Mouse (Mus musculus): ENCODE data around the gene Dmac2. TPM values are rescaled to one million over a fixed set of nuclear protein-coding genes. Genes with fewer than 3 reads are reported as not detected.
A peak's percentile ranks its signal among the peaks of the same experiment; 100 is the strongest.
"Not testable (repeated sequence)": the region's sequence is repeated elsewhere in the genome, so short reads cannot be mapped to it uniquely, and the experiment has no call there.

The Dmac2 gene
- polyA plus RNA-seq (2015; fragmentation: Nextera tagmentation; extraction: Ambion mirVana): 33.0 and 38.0 TPM in 2 replicates

DNA sequence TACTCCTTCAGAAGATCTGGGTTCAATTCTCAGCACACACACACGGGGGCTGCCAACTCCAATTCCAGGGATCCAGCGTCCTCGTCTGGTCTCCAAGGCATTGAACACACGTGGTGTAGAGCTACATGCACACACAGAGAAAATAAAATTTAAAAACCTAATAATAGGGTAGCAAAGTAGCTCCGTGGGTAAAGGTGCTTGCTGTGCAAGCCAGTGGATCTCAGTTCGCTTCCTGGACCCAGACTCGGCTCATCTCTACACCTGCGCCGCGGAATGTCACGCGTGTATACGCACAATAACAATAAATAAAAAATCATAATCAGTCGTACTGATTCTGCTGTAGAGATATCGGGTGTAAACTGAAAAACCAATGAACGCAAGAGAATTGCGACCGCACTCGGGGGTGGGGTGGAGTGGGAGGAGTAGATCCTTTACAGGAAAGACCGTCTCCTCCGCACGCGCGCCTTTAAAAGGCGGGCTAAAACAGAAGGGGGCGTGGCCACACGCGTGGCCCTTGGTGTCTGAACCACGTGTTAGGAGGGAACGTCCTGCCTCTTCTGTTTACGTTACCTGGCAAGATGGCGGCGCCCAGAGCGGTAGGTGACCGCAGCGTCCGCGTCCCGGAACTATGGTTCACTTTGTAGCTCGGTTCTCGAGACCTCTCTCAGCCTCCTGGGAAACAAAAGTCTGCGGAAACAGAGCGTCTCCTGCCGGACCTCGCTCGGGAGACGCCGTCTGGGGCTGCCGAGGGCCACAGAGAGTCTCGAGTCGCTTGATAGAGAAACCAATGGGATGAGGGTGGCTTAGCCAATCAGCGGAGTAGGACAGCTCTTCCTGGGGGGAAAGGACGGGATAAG, at the start of gene Dmac2:
Dmac2 (plus strand) TSS at position 550 of the 857 bp plus-strand sequence.
- under 1% methylated on average over 53 of the region's 53 CpGs for WGBS
- peak; percentile 95 for ATAC-seq (ENCODE audit: insufficient read depth, low FRiP score, low read depth)
- no peaks in the 10 kb centered on the region for H3K27me3 ChIP-seq (replicated peaks)
- H3K4me3 ChIP-seq (replicated peaks): peak within 1 kb of the TSS; percentile 59
- H3K4me1 ChIP-seq: peaks cover 9% of the 10 kb centered on the region
- no peaks in the 10 kb centered on the region for H3K9me3 ChIP-seq
- 0 out of 2 replicates have a peak within 1 kb of the TSS, but pooled peaks have one; percentile 9 for H3K27ac ChIP-seq
- H3K9ac ChIP-seq: peak within 1 kb of the TSS; percentile 45; the same call in 1 of the 2 replicates
- H3K4me2 ChIP-seq: peak within 1 kb of the TSS; percentile 75
- peaks cover 10% of the 10 kb centered on the region; the same call in 1 of the 2 replicates for H3K36me3 ChIP-seq

DNA sequence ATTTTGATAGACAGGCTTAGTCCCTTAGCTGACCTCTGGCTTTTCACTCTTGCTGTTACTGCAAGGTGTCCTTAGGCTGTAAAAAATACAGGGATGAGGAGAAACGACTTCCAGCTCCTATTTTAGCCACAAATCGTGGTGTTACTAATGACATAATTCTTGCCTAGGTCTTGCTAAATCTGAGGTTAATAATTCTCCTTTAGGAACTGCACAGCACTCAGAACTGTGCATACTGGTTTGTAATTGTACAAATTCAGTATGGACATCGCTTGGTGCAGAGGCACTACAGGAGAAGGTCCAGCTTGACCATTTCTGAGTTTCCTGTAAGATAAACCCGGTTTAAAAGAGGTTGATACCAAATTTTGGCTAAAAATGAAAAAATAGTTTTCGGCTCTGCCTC, 45.4 kb upstream of the Dmac2 start:
- H3K4me3 ChIP-seq (replicated peaks); ATAC-seq (ENCODE audit: insufficient read depth, low FRiP score, low read depth); H3K4me2 ChIP-seq; H3K27ac ChIP-seq; H3K9ac ChIP-seq; H3K27me3 ChIP-seq (replicated peaks); H3K4me1 ChIP-seq; H3K36me3 ChIP-seq; H3K9me3 ChIP-seq: not testable (repeated sequence)
- 67% methylated on average over 5 of the region's 5 CpGs for WGBS

DNA sequence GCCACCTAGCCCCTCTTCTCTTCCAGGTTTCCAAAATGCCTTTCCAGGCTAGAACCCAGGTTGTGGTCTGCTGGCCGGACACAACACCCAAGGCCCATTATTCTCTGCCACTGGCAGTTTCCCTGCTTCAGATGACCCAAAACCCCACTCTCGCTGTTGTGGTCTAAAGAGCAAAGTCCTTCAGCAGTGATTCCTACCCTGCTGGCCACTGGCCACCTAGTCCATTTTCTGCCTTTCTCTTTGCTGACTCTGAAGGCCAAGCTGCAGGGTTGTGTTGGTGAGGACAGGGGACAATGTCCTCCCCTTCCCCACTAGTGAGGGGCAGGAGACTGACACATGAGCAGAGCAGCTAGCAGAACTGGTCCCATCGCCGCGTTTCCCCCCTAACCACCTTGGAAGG, 44.1 kb upstream of the Dmac2 start:
- Histone ChIP-seq H3K9ac (no peak overlapping the region), H3K27ac (peak overlapping the region; percentile 77), H3K27me3 (replicated peaks) (no peaks in the 10 kb centered on the region), H3K4me2 (no peak overlapping the region), H3K9me3 (no peaks in the 10 kb centered on the region), H3K36me3 (no peaks in the 10 kb centered on the region), H3K4me1 (0 out of 2 replicates have a peak, but pooled peaks cover 3% of the 10 kb centered on the region), H3K4me3 (replicated peaks) (no peak overlapping the region)
- ATAC-seq (ENCODE audit: insufficient read depth, low FRiP score, low read depth): no peak
- WGBS: 73% methylated on average over 5 of the region's 5 CpGs

DNA sequence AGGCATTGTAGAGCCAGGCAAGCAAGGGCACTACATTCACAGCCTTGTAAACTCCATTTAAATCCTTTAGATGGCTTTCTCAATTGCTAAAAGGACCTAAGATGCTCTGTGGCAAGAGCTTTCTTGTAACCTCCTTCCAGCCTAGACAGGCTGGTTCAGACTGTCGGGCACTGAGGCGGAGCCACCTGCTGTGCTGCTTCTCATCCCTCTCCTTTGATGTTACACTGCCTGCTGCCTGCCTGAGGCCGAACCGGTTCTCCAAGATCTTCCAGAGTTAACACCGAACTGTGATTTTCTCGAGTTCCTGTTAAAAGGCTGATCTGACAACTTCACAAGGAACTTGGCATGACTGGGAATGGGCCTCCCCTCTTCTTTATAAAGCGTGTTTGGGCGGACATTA, 43.3 kb upstream of the Dmac2 start:
- H3K4me1 ChIP-seq: 0 out of 2 replicates have a peak, but pooled peaks cover 3% of the 10 kb centered on the region
- no peaks in the 10 kb centered on the region for H3K27me3 ChIP-seq (replicated peaks)
- no peak overlapping the region for H3K4me2 ChIP-seq
- H3K36me3 ChIP-seq: no peaks in the 10 kb centered on the region
- no peaks in the 10 kb centered on the region for H3K9me3 ChIP-seq
- no peak overlapping the region for H3K4me3 ChIP-seq (replicated peaks)
- WGBS: 25% methylated on average over 8 of the region's 8 CpGs
- ATAC-seq (ENCODE audit: insufficient read depth, low FRiP score, low read depth): peak; percentile 85
- no peak overlapping the region for H3K9ac ChIP-seq
- peak overlapping the region; percentile 77 for H3K27ac ChIP-seq

DNA sequence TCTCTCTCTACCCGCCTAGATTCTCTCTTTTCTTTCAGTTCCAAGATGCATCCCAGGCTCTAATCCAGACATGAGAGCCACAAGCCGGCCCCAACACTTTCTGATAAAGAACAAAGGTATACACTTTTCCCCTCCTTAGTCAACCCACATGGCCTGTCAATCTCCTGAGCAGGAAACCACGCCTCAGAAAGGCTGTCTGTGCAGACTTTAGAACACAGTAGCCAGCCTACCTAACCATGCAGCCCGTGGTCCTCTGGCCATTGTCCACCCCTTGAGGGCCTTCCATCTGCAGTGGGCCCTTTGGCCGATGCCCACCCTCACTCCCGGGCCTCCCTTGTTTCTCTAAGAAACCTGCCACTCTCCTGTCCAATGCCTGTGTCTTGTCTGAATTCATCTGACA, 42.9 kb upstream of the Dmac2 start:
- WGBS: 35% methylated on average over 6 of the region's 6 CpGs
- not testable (repeated sequence) for H3K4me3 ChIP-seq (replicated peaks); H3K9ac ChIP-seq; H3K36me3 ChIP-seq; H3K4me2 ChIP-seq; H3K9me3 ChIP-seq; H3K4me1 ChIP-seq; H3K27me3 ChIP-seq (replicated peaks)
- H3K27ac ChIP-seq: peak overlapping the region; percentile 77
- ATAC-seq (ENCODE audit: insufficient read depth, low FRiP score, low read depth): peak; percentile 82

DNA sequence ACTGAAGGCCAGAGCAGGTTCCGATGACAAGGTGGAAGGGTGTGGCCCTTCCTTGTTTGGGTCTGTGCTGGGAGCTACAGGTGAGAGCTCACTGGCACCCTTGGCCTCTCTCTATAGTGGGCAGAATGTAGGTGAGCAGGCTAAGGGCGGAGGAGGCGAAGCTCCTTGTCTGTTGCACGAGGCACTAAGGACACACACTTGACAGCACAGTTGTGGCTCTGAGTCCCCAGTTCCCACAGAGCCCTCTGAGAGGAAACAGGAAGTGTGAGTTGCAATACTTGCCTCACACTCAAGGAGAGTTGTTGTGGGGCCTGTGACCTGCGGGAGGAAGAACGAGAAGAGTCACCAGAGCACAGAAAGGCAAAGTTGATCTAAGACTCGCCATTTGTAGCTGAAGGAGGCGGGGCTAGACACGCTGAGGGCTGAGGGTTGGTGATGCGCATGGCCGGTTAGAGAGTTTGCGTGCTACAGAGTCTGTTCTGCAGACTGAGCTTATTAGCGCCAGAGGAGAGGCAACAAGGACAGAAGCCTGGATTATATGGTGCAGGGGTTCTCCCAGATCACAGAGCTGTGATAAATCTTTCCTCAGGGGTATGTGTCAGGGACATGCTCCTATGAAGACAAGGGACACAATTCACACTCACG, 42.3 kb upstream of the Dmac2 start:
- H3K27ac ChIP-seq: peak overlapping the region; percentile 77
- H3K4me1 ChIP-seq: not testable (repeated sequence)

DNA sequence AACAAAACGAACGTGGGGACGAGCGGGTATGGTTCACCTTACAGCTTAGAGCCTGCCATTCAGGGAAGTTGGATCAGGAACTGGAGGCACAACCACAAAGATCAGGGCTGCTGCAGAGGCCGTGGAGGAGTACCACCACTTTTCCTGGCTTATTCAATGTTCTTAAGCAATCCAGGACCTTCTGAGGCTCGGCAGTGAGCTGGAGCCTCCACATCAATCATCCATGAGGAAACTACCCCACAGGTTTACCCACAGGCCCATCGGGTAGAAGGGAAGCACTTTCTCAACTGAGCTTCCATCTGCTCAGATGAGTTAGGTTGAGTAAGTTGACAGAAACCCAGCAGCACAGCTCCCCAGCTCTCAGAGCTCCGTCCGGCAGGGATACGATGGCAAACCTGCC, 39.8 kb upstream of the Dmac2 start:
- no peak overlapping the region for H3K27ac ChIP-seq
- H3K4me1 ChIP-seq: 0 out of 2 replicates have a peak, but pooled peaks cover 3% of the 10 kb centered on the region
- no peaks in the 10 kb centered on the region for H3K27me3 ChIP-seq (replicated peaks)
- no peak overlapping the region for H3K4me3 ChIP-seq (replicated peaks)
- no peaks in the 10 kb centered on the region for H3K36me3 ChIP-seq
- no peak overlapping the region for H3K4me2 ChIP-seq
- H3K9ac ChIP-seq: no peak overlapping the region
- no peaks in the 10 kb centered on the region for H3K9me3 ChIP-seq
- no peak for ATAC-seq (ENCODE audit: insufficient read depth, low FRiP score, low read depth)
- WGBS: 79% methylated on average over 10 of the region's 10 CpGs

More for the DNA sequence above, 42.3 kb upstream of the Dmac2 start:
- ATAC-seq (ENCODE audit: insufficient read depth, low FRiP score, low read depth): peak; percentile 43; the same call in 1 of the 2 replicates
- 67% methylated on average over 12 of the region's 14 CpGs for WGBS
- H3K27me3 ChIP-seq (replicated peaks); H3K36me3 ChIP-seq; H3K4me3 ChIP-seq (replicated peaks); H3K9me3 ChIP-seq; H3K9ac ChIP-seq; H3K4me2 ChIP-seq: not testable (repeated sequence)

DNA sequence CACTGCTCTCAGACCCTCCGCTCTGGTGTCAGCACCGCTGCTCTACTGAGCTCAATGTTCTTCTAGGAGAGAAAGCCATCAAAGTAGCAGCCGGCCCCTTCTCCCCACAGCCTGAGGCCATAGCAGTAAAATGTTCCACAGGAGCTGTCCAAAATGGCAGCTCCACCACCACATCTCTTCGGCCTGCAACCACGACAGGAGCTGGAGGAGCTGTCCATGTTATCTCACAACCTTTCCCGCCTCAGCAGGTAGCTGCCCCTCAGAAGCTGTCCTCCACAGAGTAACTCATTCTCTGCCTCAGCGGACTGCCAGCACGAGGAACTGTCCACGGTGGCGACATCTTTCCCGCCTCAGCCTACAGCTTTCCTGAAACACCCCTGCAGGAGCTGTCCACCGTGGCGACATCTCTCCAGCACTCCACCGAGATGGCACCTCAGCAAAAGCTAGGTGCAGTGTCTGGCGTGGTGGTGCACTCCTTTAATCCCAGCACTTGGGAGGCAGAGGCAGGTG, 36.9 kb upstream of the Dmac2 start:
- H3K4me1 ChIP-seq: no peaks in the 10 kb centered on the region
- H3K4me2 ChIP-seq: no peak overlapping the region
- no peak overlapping the region for H3K27ac ChIP-seq
- no peak overlapping the region for H3K4me3 ChIP-seq (replicated peaks)
- WGBS: 86% methylated on average over 15 of the region's 15 CpGs
- no peaks in the 10 kb centered on the region for H3K36me3 ChIP-seq
- H3K27me3 ChIP-seq (replicated peaks): no peaks in the 10 kb centered on the region
- no peak for ATAC-seq (ENCODE audit: insufficient read depth, low FRiP score, low read depth)
- H3K9ac ChIP-seq: no peak overlapping the region
- H3K9me3 ChIP-seq: no peaks in the 10 kb centered on the region

DNA sequence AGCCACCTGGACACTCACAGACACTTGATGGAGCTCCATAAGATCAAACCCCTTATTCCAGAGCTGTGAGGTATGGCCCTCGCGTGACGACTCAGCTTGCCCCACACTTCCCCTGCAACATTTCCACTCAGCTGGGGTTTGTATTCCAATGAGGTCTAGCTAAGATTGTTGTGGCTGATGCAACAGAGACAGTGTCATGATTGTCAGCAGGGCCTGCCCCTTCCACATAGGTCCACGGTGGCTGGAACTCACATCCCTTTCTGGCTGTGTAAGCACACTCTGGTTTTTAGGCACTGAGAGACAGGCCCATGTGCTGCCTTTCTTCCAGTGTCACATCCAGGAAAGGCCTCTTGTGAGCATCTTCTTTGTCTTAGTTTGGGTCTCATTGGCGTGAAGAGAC, 34.6 kb upstream of the Dmac2 start:
- no peak for ATAC-seq (ENCODE audit: insufficient read depth, low FRiP score, low read depth)
- WGBS: 80% methylated on average over 5 of the region's 5 CpGs
- H3K27ac ChIP-seq: no peak overlapping the region

DNA sequence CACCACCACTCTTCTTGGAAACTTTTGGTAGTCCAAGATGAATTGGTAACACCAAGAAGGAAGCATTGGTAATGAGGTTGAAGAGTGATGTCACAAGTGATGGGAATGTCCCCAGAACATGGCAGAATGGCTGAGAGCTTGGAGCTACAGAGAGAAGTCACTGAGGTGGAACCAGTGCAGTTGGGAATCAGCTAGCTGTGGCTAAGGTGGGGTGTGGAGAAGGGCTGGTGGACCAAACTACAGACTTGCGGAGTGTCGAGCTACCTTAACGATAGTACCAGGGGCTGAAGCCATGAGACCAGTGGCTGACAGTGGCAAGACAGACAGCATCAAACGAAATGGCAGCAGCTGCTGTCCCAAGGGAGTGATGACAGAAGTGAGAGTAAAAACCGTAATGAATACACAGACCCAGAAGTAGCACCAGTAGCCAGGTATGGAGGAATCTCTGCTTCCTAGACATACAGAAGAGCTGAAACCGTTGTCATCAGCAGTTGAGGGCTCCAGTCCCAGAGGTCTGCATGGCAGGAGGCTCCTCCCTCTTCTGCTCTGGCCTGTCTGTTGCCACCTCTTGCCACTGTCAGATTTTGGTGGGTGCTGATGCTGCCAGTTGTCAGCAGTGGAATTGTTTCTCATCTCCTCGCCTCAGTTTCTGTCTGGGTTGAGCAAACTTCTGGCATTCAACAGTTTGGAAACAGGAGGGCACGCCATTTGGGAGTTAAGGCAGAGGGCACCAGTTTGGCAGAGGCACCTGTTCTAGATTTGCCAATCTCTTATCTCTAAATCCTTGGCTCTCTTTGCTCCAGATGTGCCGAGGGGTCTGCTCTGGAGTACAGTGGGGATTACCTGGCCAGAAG, 33.6 kb upstream of the Dmac2 start:
- no peak for ATAC-seq (ENCODE audit: insufficient read depth, low FRiP score, low read depth)
- no peaks in the 10 kb centered on the region for H3K36me3 ChIP-seq
- H3K9ac ChIP-seq: no peak overlapping the region
- no peak overlapping the region for H3K4me3 ChIP-seq (replicated peaks)
- WGBS: 75% methylated on average over 9 of the region's 9 CpGs
- H3K4me2 ChIP-seq: no peak overlapping the region
- no peaks in the 10 kb centered on the region for H3K9me3 ChIP-seq
- H3K4me1 ChIP-seq: no peaks in the 10 kb centered on the region
- H3K27ac ChIP-seq: no peak overlapping the region
- H3K27me3 ChIP-seq (replicated peaks): no peaks in the 10 kb centered on the region

More for the DNA sequence above, 34.6 kb upstream of the Dmac2 start:
- Histone ChIP-seq H3K9ac (no peak overlapping the region), H3K36me3 (no peaks in the 10 kb centered on the region), H3K9me3 (no peaks in the 10 kb centered on the region), H3K4me1 (no peaks in the 10 kb centered on the region), H3K4me3 (replicated peaks) (no peak overlapping the region), H3K4me2 (no peak overlapping the region), H3K27me3 (replicated peaks) (no peaks in the 10 kb centered on the region)

DNA sequence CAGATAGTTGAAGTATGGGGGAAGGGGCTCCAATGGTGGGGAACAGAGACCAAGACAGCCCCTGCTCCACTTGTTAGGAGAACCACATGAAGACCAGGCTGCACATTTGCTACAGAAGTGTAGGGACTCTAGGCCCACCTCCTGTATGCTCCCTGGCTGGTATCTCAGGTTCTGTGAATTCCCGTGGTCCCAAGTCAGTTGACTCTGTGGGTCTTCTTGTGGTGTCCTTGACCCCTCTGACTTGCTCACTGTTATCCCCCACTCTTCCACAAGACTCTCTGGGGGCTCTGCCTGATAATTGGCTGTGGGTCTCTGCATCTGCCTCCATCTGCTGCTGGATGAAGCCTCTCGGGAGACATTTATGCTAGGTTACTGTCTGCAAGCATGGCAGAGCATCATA, 28.0 kb upstream of the Dmac2 start:
- H3K9me3 ChIP-seq: no peaks in the 10 kb centered on the region
- H3K27me3 ChIP-seq (replicated peaks): no peaks in the 10 kb centered on the region
- ATAC-seq (ENCODE audit: insufficient read depth, low FRiP score, low read depth): no peak
- 82% methylated on average over 2 of the region's 2 CpGs for WGBS
- H3K4me2 ChIP-seq: no peak overlapping the region
- no peak overlapping the region for H3K27ac ChIP-seq
- H3K4me3 ChIP-seq (replicated peaks): no peak overlapping the region
- no peak overlapping the region for H3K9ac ChIP-seq
- H3K36me3 ChIP-seq: no peaks in the 10 kb centered on the region
- no peaks in the 10 kb centered on the region for H3K4me1 ChIP-seq

Data from stomach, embryonic 15.5 days (tissue).